Mouse (Mus musculus): ENCODE measurements around the gene Dpy19l3. TPM values are rescaled to one million over a fixed set of nuclear protein-coding genes. Genes with fewer than 3 reads are reported as not detected.
A peak's percentile ranks its signal among the peaks of the same experiment; 100 is the strongest.

Gene Dpy19l3
- polyA plus RNA-seq (2014; fragmentation: Nextera tagmentation; extraction: Ambion mirVana), result 29.4 and 33.5 TPM in 2 replicates

GRCm38 (mm10) chr7:35754033-35754885 is at the start of gene Dpy19l3:
Gene Dpy19l3, minus strand, starts transcription at chr7:35754454.
- Histone ChIP-seq H3K9ac (ENCODE audit: low read depth, low read length) (peak within 1 kb of the TSS; percentile 75), H3K4me3 (ENCODE audit: low read depth, low read length) (peak within 1 kb of the TSS; percentile 84), H3K27me3 (ENCODE audit: control insufficient read depth, insufficient read depth, low read length) (no peaks in the 10 kb centered on the region), H3K36me3 (ENCODE audit: control insufficient read depth, insufficient read depth, low read length) (no peaks in the 10 kb centered on the region), H3K4me1 (replicated peaks; ENCODE audit: control insufficient read depth, insufficient read depth, low read length) (0 out of 2 replicates have a peak, but pooled peaks cover 4% of the 10 kb centered on the region), H3K27ac (ENCODE audit: low read depth, low read length) (peak within 1 kb of the TSS; percentile 24; the same call in 1 of the 2 replicates), H3K4me2 (replicated peaks; ENCODE audit: low read depth, low read length) (peak within 1 kb of the TSS; percentile 93), H3K9me3 (ENCODE audit: control insufficient read depth, low read length) (no peaks in the 10 kb centered on the region)
- under 1% methylated on average over 66 of the region's 70 CpGs for WGBS
- ATAC-seq (ENCODE audit: low FRiP score) (peak; percentile 97), DNase-seq (ENCODE audit: low spot score) (peak; percentile 93)

- peak within 1 kb of the TSS; percentile 93 for H3K9ac ChIP-seq (ENCODE audit: low read depth, low read length)
- H3K4me1 ChIP-seq (replicated peaks; ENCODE audit: control insufficient read depth, insufficient read depth, low read length), result no peaks in the 10 kb centered on the region
- WGBS, result 21% methylated on average over 26 of the region's 26 CpGs
- no peaks in the 10 kb centered on the region for H3K27me3 ChIP-seq (ENCODE audit: control insufficient read depth, insufficient read depth, low read length)
- peak within 1 kb of the TSS; percentile 86 for H3K27ac ChIP-seq (ENCODE audit: low read depth, low read length)
- peak; percentile 95 for DNase-seq (ENCODE audit: low spot score)
- H3K4me3 ChIP-seq (ENCODE audit: low read depth, low read length), result peak within 1 kb of the TSS; percentile 94
- no peaks in the 10 kb centered on the region for H3K9me3 ChIP-seq (ENCODE audit: control insufficient read depth, low read length)
- peak within 1 kb of the TSS; percentile 69 for H3K4me2 ChIP-seq (replicated peaks; ENCODE audit: low read depth, low read length)
- ATAC-seq (ENCODE audit: low FRiP score), result peak; percentile 94
- 0 out of 2 replicates have a peak, but pooled peaks cover 3% of the 10 kb centered on the region for H3K36me3 ChIP-seq (ENCODE audit: control insufficient read depth, insufficient read depth, low read length)
Measured at GRCm38 (mm10) chr7:35802906-35803595, 48.8 kb upstream of the Dpy19l3 start, which contains the start of gene Zfp507. Gene Zfp507, minus strand, starts transcription at chr7:35803003.

- Histone ChIP-seq H3K4me3 (ENCODE audit: low read depth, low read length) (peak overlapping the region; percentile 94), H3K36me3 (ENCODE audit: control insufficient read depth, insufficient read depth, low read length) (0 out of 2 replicates have a peak, but pooled peaks cover 3% of the 10 kb centered on the region), H3K27ac (ENCODE audit: low read depth, low read length) (peak overlapping the region; percentile 86), H3K27me3 (ENCODE audit: control insufficient read depth, insufficient read depth, low read length) (no peaks in the 10 kb centered on the region), H3K4me1 (replicated peaks; ENCODE audit: control insufficient read depth, insufficient read depth, low read length) (no peaks in the 10 kb centered on the region), H3K9ac (ENCODE audit: low read depth, low read length) (peak overlapping the region; percentile 93), H3K4me2 (replicated peaks; ENCODE audit: low read depth, low read length) (peak overlapping the region; percentile 69), H3K9me3 (ENCODE audit: control insufficient read depth, low read length) (no peaks in the 10 kb centered on the region)
- DNase-seq (ENCODE audit: low spot score) (peak; percentile 59), ATAC-seq (ENCODE audit: low FRiP score) (peak; percentile 91)
- under 1% methylated on average over 44 of the region's 49 CpGs for WGBS
Measured at GRCm38 (mm10) chr7:35802201-35802905, 48.1 kb upstream of the Dpy19l3 start.

DNA sequence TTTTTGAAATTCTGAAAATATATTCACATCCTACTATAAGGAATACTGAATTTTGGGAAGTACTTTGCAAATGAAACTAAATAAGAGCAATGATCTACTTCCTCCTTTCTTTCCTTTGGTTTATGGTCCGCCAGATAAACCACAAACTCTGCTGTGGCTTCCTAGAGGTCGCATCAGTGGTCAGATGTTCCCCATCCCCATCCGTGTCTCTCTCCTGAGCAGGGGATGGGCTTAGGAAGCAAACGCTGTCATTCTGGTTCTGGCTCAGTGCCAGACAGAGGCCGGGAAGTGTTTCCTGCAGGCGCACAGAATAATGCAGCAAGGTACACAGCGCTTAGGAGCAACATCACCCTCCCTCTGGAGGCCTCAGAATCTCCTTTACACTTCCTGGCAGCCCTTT is 41.9 kb upstream of the Dpy19l3 start:
- no peaks in the 10 kb centered on the region for H3K27me3 ChIP-seq (ENCODE audit: control insufficient read depth, insufficient read depth, low read length)
- H3K9me3 ChIP-seq (ENCODE audit: control insufficient read depth, low read length), result no peaks in the 10 kb centered on the region
- no peak for ATAC-seq (ENCODE audit: low FRiP score)
- H3K4me3 ChIP-seq (ENCODE audit: low read depth, low read length), result no peak overlapping the region
- no peaks in the 10 kb centered on the region for H3K4me1 ChIP-seq (replicated peaks; ENCODE audit: control insufficient read depth, insufficient read depth, low read length)
- no peak overlapping the region for H3K4me2 ChIP-seq (replicated peaks; ENCODE audit: low read depth, low read length)
- 83% methylated on average over 7 of the region's 7 CpGs for WGBS
- no peak overlapping the region for H3K27ac ChIP-seq (ENCODE audit: low read depth, low read length)
- peaks cover 10% of the 10 kb centered on the region; the same call in 1 of the 2 replicates for H3K36me3 ChIP-seq (ENCODE audit: control insufficient read depth, insufficient read depth, low read length)
- H3K9ac ChIP-seq (ENCODE audit: low read depth, low read length), result no peak overlapping the region
- no peak for DNase-seq (ENCODE audit: low spot score)

DNA sequence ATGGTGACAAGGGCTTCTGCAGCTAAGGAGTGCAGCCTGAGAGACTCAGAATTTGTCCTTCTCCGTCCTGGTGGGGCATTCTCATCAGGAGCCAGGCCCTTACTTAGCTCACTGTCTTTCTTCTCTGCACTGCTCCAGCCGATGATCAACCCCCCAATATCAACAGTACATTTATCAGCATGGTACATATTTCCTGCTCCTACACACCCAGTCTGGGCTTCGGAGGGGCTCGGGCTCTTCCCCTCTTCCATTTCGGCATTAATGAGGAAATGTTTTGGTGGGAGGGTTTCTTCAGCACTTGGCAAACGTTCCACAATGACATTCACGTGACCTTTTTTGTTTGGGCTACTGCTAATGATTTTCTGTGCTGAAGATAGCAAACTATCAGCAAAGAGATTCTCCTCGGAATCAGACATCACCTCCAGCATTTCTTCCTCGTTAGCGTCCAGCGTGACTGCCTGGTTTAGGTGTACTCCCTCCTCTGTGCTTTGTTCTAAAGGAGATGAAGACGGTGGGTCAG is 40.0 kb upstream of the Dpy19l3 start:
- Histone ChIP-seq H3K27me3 (ENCODE audit: control insufficient read depth, insufficient read depth, low read length) (no peaks in the 10 kb centered on the region), H3K27ac (ENCODE audit: low read depth, low read length) (no peak overlapping the region), H3K4me3 (ENCODE audit: low read depth, low read length) (no peak overlapping the region), H3K9me3 (ENCODE audit: control insufficient read depth, low read length) (no peaks in the 10 kb centered on the region), H3K4me2 (replicated peaks; ENCODE audit: low read depth, low read length) (no peak overlapping the region), H3K9ac (ENCODE audit: low read depth, low read length) (no peak overlapping the region), H3K4me1 (replicated peaks; ENCODE audit: control insufficient read depth, insufficient read depth, low read length) (no peaks in the 10 kb centered on the region), H3K36me3 (ENCODE audit: control insufficient read depth, insufficient read depth, low read length) (peaks cover 8% of the 10 kb centered on the region; the same call in 1 of the 2 replicates)
- 93% methylated on average over 12 of the region's 12 CpGs for WGBS
- ATAC-seq (ENCODE audit: low FRiP score), result no peak
- DNase-seq (ENCODE audit: low spot score), result no peak

DNA sequence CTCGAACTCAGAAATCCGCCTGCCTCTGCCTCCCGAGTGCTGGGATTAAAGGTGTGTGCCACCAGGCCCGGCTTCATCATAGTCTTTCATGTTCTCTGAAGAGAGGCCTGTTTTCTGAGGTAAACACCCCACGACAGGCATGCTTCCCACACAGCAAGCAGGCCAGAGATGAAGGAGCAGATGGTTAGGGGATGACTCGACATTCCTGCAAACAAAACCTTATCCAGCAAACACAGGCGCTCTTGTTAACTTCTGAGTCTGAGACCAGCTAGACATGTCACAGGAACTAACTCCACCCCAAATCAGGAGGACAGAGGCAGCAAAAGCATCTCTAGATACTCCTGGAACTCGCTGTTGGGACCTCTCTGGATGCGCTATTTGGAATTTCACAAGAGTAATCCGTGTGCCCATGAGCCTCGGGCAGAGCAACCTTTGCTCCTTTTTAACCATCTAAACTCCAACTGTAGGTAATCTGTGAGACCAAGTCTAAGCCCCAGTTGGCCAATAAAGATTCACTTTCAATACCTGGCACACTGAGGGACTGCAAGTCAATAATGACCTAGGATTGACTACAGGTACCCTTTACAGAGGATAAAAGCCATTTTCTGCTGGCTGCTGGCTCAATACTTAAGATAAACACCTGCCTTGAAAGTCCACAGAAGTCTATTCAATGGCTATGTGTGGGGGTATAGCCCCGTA is 38.0 kb upstream of the Dpy19l3 start:
- H3K27ac ChIP-seq (ENCODE audit: low read depth, low read length), result no peak overlapping the region
- no peak overlapping the region for H3K4me3 ChIP-seq (ENCODE audit: low read depth, low read length)
- H3K27me3 ChIP-seq (ENCODE audit: control insufficient read depth, insufficient read depth, low read length), result no peaks in the 10 kb centered on the region
- no peaks in the 10 kb centered on the region for H3K4me1 ChIP-seq (replicated peaks; ENCODE audit: control insufficient read depth, insufficient read depth, low read length)
- no peak overlapping the region for H3K9ac ChIP-seq (ENCODE audit: low read depth, low read length)
- peaks cover 10% of the 10 kb centered on the region; the same call in 1 of the 2 replicates for H3K36me3 ChIP-seq (ENCODE audit: control insufficient read depth, insufficient read depth, low read length)
- no peak overlapping the region for H3K4me2 ChIP-seq (replicated peaks; ENCODE audit: low read depth, low read length)
- WGBS, result 89% methylated on average over 12 of the region's 12 CpGs
- DNase-seq (ENCODE audit: low spot score) (no peak), ATAC-seq (ENCODE audit: low FRiP score) (no peak)
- no peaks in the 10 kb centered on the region for H3K9me3 ChIP-seq (ENCODE audit: control insufficient read depth, low read length)

DNA sequence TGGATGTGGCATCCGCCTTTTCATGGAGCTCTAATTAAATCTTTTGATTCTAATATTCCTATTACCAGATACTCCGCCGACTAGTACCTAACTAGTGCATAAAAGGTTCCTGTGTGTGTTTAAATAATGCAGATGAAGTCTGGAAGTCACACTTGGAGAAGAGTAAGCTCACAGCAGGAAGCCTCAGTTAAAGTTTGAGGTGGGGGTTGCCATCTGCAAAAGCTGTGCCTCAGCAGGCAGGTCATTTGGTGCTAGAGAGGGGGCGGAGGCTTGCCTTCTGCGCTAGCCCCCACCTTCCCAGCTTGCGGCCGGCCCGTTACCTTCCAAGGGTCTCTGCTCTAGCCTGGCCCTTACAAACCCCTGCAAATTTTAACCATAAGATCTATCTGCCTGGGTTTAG is 36.7 kb upstream of the Dpy19l3 start:
- Histone ChIP-seq H3K27ac (ENCODE audit: low read depth, low read length) (no peak overlapping the region), H3K9ac (ENCODE audit: low read depth, low read length) (no peak overlapping the region), H3K27me3 (ENCODE audit: control insufficient read depth, insufficient read depth, low read length) (no peaks in the 10 kb centered on the region), H3K36me3 (ENCODE audit: control insufficient read depth, insufficient read depth, low read length) (peaks cover 10% of the 10 kb centered on the region; the same call in 1 of the 2 replicates), H3K9me3 (ENCODE audit: control insufficient read depth, low read length) (no peaks in the 10 kb centered on the region), H3K4me1 (replicated peaks; ENCODE audit: control insufficient read depth, insufficient read depth, low read length) (no peaks in the 10 kb centered on the region), H3K4me3 (ENCODE audit: low read depth, low read length) (no peak overlapping the region), H3K4me2 (replicated peaks; ENCODE audit: low read depth, low read length) (no peak overlapping the region)
- WGBS, result 75% methylated on average over 8 of the region's 8 CpGs
- no peak for DNase-seq (ENCODE audit: low spot score)
- ATAC-seq (ENCODE audit: low FRiP score), result no peak

GRCm38 (mm10) chr7:35790201-35790600 is 35.9 kb upstream of the Dpy19l3 start:
- H3K27ac ChIP-seq (ENCODE audit: low read depth, low read length), result no peak overlapping the region
- 88% methylated on average over 8 of the region's 8 CpGs for WGBS
- H3K27me3 ChIP-seq (ENCODE audit: control insufficient read depth, insufficient read depth, low read length), result no peaks in the 10 kb centered on the region
- H3K9ac ChIP-seq (ENCODE audit: low read depth, low read length), result no peak overlapping the region
- no peaks in the 10 kb centered on the region for H3K4me1 ChIP-seq (replicated peaks; ENCODE audit: control insufficient read depth, insufficient read depth, low read length)
- H3K9me3 ChIP-seq (ENCODE audit: control insufficient read depth, low read length), result no peaks in the 10 kb centered on the region
- no peak for ATAC-seq (ENCODE audit: low FRiP score)
- no peak overlapping the region for H3K4me3 ChIP-seq (ENCODE audit: low read depth, low read length)
- no peak for DNase-seq (ENCODE audit: low spot score)
- no peak overlapping the region for H3K4me2 ChIP-seq (replicated peaks; ENCODE audit: low read depth, low read length)
- peaks cover 10% of the 10 kb centered on the region; the same call in 1 of the 2 replicates for H3K36me3 ChIP-seq (ENCODE audit: control insufficient read depth, insufficient read depth, low read length)
